Mouse (Mus musculus): Measurements from ENCODE around the gene Nktr.

DNA sequence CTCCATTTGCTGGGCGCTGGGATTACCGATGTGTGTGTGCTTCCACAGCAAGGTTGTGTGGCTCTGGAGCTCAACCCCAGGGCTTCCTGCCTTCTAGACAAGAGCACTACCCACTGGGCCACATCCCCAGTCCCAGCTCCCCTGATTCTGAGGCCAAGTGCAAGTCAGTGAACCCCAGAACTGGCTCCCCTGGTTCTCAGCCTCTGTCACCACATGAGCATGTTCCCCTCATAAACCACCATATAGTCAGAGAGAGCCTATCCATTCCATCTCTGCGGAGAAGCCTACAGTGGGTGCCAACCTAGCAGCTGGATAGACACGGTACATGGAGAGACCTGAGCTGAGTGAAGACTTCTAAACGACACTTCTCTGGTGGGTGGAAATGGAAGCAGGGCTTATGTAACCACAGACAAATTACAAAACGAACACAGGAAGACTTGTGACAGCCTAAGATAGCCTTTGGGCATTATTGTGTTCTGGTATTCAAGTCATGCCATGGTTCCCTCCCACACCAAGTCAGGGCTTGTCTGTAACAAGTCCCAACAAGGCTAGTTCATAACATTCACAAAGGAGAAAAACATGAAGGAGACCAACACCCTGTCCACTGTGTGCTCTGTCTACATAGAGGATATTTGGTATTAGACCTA lies 12.8 kb upstream of the Nktr start:
- TF ChIP-seq CTCF (IDR thresholded peaks at IDR 0.05; ENCODE audit: low read depth): no peak
- no peak for TF ChIP-seq EP300 (IDR thresholded peaks at IDR 0.05; ENCODE audit: low read depth)

All from heart, postnatal 0 days (tissue).